ENCODE assay signal across 17 mouse cellular contexts in genomic region chr15:30374907-30375306, GRCm38 (mm10).
"Had no signal": no experiment of that assay in that cellular context is flagged by ENCODE, and none has a peak within 500 bp of the region (broad histone marks: within the 10 kb centered on the region; RNA-seq: fewer than 3 reads in every experiment).

No protein-coding gene starts in this region.

- H3K4me2 ChIP-seq: liver, embryonic 13.5 days; neural tube, embryonic 13.5 days had no signal

- ATAC-seq: intestine, postnatal 0 days had no signal

- H3K9ac ChIP-seq: liver, embryonic 13.5 days; neural tube, embryonic 13.5 days had no signal

- H3K4me1 ChIP-seq: liver, embryonic 13.5 days had no signal

- H3K9me3 ChIP-seq: liver, embryonic 13.5 days; neural tube, embryonic 13.5 days had no signal

- H3K36me3 ChIP-seq: liver, embryonic 13.5 days; neural tube, embryonic 13.5 days had no signal

- H3K27me3 ChIP-seq: liver, embryonic 13.5 days; neural tube, embryonic 13.5 days had no signal

- H3K27ac ChIP-seq: kidney, postnatal 0 days; left cerebral cortex, adult 2 months; liver, embryonic 13.5 days; neural tube, embryonic 13.5 days had no signal

- H3K4me3 ChIP-seq: left cerebral cortex, adult 2 months; liver, embryonic 13.5 days; myocyte; neural tube, embryonic 13.5 days had no signal

- DNase-seq: kidney, adult 2 months; kidney, postnatal 36 days; layer of hippocampus, postnatal 36 days; liver, embryonic 13.5 days; lung, adult 2 months; lung, postnatal 14 days; lung, postnatal 4 days; retina, postnatal 1 day; right cerebral cortex, postnatal 25 days; spleen, adult 18-20 months; thymus, adult 18-20 months; thymus, postnatal 36 days had no signal
